Comparison of ENCODE assay signal across 1 mouse cellular context in genomic region chr7:140120484-140120883, GRCm38 (mm10).
TF ChIP-seq lines count a peak whose summit lies in the region.

No protein-coding gene starts in this region.

TF ChIP-seq in CH12.LX, 34 proteins besides CTCF, POLR2A, EP300 and RAD21:
- TF ChIP-seq TCF12 (IDR thresholded peaks at IDR 0.05; ENCODE audit: low read depth, low read length) (0 out of 2 replicates have a peak, but pooled peaks have one; percentile 33), RCOR1 (conservative IDR thresholded peaks at IDR 0.05; ENCODE audit: low read depth, low read length) (no peak), UBTF (IDR thresholded peaks at IDR 0.05; ENCODE audit: low read depth, low read length) (no peak), MEF2A (IDR thresholded peaks at IDR 0.05; ENCODE audit: borderline replicate concordance, low read depth, low read length) (no peak; the same call in 1 of the 2 replicates), SIN3A (IDR thresholded peaks at IDR 0.05; ENCODE audit: low read length) (no peak), HCFC1 (IDR thresholded peaks at IDR 0.05; ENCODE audit: low read depth, low read length) (no peak), CHD1 (IDR thresholded peaks at IDR 0.05; ENCODE audit: low read depth, low read length) (no peak), ETS1 (conservative IDR thresholded peaks at IDR 0.05; ENCODE audit: low read depth, low read length) (peak; percentile 31; the same call in 1 of the 2 replicates), ZNF384 (IDR thresholded peaks at IDR 0.05; ENCODE audit: low read depth, low read length) (peak; percentile 92)
TF ChIP-seq in CH12.LX: peak in this region for 3.
